Mouse (Mus musculus): Measurements from ENCODE around the gene Rpl19. TPM values are rescaled to one million over a fixed set of nuclear protein-coding genes. Genes with fewer than 3 reads are reported as not detected.

Rpl19 gene
- polyA plus RNA-seq (2017; shearing (Covaris generic)): 1,000 to 10,000 TPM; 3,386 to 3,946 TPM

DNA sequence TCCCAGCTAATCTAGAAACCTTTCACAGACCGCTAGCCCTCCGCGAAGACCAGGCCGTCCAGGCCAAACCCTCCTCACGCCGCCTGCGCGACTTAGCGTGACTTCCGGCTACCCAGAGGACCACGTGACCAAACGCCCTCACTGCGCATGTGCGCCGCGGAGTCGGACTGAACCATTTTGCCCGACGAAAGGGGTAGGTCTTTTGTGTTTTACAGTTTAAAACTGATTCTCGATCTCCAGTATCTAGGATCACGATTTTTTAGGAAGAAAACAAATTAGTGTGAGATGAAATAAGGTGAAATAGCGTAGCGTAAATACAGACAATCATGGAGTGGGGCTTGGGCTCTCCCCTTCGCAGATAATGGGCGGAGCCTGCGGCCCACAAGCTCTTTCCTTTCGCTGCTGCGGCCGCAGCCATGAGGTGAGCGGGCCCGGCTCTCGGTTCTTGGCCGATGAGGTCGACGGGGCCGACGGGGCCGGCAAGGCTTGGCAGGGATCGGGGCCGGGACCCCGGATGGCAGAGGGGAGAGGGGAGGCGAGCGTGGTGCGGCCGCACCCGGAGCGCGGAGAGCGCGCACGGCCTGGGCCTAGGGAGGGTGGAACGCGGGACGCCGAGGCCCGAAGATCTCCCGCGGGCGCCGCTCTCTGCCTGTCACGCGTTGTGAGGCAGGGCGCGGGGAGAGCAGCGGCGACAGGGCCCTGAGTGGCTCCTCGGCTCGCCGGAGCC lies at the start of gene Rpl19:
TSS of gene Rpl19 (plus strand) at position 141 of the 727 bp plus-strand sequence.
- ATAC-seq: peak; percentile 72

DNA sequence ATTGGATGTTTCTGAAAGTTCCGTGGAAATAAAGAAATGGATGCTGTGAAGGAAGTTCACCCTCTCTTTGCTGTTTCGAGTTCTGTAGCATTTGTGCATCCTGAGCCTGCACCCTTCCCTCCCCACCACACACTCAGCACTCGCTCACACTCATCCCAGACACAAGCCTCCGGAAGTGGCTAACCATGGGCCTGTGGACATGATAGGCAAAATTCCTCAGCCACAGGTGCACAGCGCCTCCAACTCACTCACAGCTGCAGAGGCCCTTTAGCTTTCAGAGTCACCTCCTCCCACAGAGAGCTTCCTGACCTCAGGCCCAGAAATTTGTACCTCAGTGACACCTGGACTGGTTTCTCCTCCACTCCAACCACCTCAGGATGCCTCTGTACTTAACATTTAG lies 48.7 kb upstream of the Rpl19 start:
- no peak for ATAC-seq

DNA sequence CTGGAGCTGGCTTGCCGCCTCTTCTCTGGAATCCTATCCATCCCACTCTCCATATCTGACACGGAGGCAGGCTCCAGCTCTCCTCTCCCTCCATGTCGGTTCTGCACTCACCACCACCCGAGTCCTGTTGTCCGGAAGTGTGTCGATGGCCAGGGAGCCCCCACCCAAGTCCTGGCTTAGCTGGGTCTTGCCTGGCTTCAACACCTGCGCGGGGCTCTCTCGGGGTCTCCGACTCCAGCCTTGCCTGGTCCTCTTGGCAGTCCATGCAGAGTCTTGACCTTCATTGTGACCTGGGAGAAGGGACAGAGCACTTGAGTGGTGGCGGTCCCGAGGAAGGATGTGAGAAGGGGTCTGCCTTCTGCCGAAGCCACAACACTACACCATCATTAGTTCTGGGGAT lies 48.1 kb upstream of the Rpl19 start:
- ATAC-seq: no peak

DNA sequence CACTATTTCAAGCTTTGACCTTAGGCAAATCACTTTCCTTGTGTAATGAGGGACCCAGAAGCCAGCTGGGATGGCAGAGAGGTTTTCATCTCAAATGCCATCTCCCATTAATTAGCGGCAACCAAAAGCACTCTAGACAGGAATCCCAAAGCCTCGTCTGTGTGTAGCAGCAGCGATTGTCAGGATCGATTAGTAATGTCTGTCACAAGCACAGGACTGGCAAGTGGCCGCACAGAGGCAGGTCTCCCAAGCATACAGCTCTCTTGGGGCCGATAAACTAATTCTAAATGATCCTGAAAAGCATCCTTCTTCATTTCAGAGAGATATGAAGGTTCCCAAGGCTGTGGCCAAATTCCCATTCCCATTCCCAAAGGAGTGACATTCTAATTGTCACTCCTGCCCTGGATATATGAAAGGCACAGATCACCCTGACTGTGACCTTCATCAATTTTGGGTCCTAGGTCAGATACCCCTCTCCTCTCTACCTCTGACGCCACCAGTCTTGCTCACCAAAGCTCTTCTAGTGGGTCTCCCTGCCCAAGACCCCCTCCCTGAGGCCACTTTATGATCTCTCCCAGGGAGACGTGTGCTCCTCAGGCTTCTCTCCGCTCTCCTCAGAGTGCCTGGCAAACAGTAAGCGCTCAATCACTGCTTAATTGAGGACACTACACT lies 46.5 kb upstream of the Rpl19 start:
- ATAC-seq: no peak

DNA sequence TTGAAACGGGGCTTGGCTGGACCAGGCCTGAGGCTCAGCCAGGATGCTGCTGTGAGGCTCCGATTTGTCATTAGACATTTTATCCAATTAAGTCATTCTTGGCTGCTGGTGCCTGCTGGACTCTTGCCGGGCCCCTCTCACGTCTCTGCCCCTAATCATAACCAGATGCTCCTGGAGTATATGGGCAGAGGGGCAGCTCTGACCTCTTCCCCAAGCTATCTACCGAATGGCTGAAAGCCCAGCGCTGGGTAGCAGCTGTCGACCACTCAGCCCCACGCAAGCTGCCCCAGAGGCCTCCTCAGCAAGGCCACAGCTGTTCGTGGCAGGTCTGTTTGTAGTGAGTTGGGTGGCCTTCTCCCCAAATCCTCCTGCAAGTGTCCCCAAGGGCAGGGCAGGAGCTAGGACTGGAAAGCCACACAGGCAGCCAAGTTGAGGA lies 46.0 kb upstream of the Rpl19 start:
- ATAC-seq: no peak

DNA sequence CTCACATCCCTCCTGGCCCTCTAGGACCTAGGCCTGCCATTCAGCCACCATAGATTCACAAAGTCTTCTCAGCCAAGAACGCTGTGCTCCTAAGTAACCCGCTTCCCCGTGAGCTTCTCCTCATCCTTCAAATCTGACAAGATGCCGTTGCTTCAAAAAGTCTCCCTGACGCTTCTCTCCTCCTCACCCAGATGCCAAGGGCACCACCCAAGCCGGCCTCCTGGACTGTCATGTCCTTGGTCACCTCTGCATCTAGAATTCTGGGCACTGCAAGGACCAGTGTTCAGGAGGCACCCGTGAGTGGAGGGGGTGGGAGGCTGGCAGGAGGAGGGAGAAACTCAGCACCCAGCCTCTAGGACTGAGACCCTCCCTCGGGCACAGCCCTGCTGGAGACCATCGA lies 43.8 kb upstream of the Rpl19 start:
- ATAC-seq: no peak

DNA sequence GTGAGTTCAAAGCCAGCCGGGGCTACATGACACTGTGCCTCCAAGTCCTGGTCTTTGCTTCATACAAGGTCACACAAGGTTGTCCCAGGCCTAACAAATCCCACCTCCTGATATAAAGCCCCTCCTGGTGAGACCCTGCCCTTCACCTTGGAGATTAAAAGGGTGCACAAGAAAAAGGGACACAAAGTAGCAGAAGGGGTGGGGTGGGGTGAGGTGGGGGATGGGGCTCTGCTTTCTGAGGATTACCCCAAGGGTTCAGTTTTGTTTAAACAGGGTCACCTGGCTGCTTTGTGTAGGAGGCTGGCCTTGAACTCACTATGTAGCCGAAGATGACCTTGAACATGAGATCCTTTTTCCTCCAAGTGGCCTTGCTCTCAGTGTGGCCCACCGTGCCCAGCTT lies 43.0 kb upstream of the Rpl19 start:
- no peak for ATAC-seq

DNA sequence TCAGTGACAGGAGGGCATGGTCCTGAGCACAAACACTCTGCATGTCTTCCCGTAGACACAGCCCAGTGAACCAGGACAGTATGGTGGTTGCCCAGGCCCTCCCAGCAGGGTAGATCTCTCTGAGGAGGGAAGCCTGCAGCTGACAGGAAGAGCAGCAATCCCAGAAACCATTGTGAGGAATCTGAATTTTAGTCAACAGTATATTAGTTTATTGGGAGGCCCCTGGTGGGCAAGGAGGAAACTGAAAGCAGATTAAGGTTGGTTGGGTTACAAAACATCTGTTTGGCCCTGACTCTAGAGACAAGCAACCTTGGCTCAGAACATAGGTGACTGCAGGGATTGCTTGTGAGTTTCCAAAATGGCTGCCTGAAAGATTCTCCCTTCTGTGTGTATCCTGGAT lies 42.5 kb upstream of the Rpl19 start:
- ATAC-seq: no peak

DNA sequence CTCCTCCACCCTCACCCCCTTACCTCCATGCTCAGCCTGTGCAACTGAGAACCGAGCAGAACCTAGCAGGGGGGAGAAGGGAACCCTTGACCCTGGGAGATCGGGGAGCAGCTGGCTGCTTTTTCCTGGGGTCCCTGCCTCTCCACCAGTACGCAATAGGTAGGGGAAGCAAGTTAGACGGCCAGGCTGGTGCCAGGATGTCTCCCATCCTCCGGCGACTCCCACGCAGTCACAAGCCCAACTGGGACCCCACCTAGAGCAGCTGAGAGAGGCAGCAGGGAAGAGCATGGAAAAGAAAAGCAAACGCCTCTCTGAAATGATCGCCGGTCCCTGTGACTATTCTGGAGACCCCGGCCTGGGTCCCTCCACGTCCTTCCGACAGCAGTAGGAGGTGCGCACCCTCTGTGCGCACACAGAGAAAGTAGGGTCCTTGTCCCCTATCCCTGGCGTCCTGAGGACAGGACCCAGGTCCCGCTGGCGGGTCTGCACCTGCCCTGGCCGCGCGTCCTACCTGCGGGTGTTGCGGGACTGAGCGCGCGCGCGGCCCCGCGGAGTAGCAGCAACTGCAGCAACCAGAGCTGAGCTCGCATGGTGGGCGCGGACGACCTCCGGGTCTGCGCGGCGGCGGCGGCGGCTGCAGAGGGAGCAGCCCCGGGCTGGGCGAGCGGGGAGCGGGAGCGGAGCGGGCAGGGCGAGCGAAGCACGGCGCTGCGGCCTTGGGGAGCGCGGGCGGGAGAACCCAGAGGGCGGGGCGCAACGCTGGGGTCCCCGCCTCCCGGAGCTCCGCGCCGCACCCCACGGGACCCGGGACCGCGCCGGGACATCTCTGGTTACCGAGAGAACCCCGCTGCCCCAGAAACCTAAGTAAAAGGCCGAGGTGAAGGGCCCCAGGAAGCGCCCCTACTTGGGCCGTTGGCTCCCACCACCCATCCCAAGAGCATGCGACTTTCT lies 40.5 kb upstream of the Rpl19 start, which contains the start of gene Plxdc1:
TSS of gene Plxdc1 (minus strand) at position 718 of the 951 bp plus-strand sequence.
- no peak for ATAC-seq

DNA sequence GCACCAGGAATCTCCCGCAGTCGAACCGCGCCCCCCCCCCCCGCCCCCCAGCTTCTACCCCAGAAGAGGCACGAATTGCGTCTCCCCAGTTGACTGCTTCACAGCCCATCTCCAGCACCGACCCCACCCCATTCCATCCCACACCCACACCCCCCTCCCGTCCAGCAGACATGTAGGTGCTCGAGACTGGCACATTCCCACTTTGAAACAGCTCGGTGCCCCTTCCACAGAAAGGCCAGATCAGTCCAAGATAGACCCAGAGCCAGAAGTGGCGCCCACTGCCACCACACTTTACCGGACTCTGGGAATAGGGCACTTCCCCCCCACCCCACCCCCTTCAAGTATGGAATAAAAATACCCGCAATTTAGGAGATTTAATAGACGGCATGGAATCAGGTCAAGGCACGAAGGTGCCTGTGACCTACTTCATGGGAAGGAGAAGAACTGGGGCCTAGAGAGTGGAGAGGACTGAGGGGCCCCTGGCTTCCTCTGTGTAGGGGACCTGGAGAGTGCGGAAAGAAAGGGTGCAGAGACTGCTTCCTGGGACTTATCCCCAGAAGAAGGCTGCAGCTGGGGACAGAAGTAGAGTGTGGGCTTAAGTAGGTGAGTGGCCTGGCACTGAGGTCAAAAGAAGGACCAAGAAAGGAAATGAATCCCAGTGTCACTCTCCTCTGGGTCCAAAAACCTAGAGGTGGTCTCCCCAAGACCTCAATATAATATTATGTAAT lies 39.6 kb upstream of the Rpl19 start:
- no peak for ATAC-seq

DNA sequence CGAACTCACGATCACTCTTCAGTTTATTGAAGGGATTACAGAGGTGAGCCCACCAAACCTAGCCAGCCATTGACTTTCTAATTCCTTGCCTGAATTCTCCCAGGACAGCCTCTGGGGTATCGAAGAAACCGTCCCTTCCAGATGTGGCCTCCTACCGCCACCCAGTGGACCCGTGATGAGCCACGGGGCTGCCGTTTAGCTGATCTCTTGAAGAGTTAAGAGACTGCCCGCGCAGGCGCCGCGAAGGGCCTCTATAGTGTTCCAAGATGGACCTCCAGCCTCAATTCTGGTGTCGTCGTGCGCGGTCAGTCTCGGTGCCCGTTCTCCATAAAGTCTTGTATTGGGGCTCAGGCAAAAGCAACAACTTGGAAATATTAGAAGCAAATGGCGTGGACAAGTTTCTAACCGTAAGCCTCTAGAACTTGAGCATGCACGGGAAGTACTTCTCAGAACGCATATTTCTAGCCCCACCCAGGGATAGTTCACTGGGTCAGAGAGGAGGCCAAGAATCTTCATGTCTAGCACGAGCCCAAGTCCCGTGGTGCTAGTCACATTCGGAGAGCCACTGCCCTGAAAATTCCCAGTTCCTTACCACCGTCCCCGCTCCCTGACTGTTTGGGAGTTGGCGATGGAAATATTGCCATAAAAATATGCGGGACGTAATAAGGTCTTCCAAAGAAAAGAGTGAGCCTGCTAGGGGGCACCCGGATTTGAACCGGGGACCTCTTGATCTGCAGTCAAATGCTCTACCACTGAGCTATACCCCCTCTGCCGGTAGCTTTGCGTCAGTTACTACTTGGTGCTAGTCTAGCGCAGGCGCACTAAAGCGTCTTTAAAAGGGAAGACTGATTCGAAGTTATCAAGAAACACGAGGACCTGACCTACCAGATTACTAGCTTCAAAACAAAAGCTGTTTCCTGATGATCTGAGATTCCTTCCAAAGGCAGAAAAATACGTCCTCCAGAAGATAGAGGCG lies 38.7 kb upstream of the Rpl19 start:
- ATAC-seq: peak; percentile 56

DNA sequence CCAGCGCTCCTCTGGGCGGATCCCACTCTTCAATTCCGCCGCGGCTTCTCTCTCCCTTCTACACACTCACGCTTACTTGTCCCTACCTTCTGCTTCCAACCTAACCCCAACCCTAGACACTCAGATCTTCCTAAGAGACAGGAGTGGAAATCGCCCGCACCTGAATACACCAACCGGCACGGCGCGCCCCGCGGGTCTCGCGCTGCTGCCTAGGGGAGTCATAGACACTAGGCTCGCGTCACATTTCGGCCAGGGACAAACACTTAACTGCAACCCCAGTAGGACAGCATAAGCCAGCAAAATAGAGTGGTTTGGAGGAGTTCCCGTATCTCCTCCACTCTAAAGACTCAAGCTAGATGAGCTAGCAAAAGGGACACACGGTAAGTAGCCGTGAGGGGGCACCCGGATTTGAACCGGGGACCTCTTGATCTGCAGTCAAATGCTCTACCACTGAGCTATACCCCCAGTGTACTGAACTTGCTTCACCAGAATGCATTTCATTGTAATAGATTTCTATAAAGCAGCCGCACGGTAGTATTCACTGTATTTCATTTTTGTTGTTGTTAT lies 37.9 kb upstream of the Rpl19 start:
- peak; percentile 72 for ATAC-seq

DNA sequence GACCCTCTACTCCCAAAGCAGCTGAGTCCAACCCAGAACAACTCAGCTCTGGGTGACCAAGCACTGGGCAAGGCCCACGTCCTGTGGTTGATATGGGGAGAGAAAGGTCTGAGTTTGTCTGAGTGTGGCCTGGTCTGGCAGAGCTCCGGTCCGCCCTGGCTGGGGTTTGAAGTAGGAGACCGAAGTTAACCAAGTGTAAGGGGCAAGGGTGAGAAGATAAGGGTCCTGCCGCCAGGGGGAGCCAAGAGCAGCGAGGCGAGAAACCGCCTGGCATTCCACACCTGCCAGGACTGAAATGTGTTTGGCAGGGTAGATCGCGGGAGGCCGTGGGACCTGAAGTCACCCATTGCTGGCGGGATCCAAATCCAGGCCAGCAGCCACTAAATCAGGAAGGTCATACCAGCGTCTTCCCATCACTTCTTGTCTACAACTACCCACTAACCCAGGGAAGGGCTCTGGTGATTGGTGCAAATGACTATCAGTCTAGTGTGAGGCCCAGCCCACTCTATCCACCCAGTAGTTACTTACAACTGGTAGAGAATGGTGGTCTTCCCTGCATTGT lies 31.9 kb upstream of the Rpl19 start:
- ATAC-seq: no peak

DNA sequence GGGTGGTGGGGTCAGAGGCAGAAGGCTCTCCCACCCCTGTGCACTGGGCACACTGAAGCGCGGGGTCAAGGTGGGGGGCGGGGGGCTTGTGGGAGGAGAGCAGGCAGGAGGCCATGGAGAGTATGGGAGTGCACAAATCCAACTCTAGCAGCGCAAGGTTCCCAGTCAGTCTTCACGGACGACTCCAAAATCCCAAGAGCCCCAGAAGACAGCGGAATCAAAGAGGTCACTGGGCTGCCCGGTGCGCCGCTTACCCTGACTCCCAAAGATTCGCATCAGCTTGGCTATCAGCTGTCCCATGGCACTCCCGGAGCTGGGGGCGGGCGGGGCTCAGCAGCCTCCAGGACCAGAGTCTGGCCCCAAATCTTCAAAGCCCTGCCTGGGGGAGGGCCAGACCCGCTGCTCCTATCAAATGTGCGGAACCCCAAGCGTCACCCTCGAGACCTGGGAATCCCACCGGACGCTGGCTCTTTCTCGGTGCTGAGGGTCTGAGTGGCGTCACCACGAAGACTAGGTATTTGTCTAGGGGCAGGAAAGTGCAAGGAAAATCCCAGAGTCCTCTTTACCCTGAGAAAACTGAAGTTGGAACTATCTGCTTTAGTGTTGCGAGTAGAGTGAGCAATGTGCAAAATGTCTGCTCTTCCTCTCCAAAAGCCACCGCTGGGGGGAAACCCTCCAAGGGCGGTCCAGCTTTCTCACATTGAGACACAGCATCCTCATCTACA lies 30.8 kb upstream of the Rpl19 start, which contains the start of gene Arl5c:
TSS of gene Arl5c (minus strand) at position 618 of the 725 bp plus-strand sequence.
- ATAC-seq: peak; percentile 15

DNA sequence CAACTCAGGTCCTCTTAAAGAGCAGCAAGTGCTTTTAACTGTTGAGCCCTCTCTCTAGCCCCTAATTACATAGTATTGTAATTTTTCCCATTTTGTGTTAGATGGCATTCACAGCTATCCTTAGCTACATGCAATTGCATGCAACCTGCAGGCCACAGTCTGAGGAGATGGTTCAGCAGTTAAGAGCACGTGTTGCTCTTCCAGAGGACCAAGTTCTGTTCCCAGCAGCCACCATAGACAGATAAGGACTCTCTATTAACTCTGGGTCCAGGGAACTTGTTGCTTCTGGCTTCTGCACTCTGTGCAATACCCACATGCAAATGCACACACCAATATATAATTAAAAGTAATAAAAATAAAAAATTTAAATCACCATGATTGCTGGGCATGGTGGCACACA lies 29.8 kb upstream of the Rpl19 start:
- no peak for ATAC-seq

DNA sequence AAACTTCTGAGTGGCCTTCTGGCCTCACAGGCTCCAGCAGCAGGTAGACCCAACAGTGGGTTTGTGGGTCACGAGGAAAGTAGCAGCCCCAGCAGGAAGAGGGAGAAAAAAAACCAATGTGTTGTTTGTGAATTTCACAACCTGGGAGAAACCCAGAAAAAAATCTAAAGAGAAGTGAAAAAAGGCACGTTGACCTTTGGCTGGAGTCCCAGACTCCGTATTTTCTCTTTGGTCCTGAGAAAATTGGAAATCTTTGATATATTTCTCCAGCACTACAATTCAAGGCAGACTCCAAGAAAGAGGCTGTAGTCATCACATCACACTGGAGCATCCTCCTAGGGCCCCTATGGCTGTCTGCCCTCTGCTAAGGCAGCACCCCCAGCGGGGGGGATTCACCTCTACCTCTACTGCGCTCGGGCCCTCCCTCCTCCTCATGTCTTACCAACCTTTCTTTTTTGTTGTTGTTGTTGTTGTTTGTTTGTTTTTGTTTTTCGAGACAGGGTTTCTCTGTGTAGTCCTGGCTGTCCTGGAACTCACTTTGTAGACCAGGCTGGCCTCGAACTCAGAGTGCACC lies 29.0 kb upstream of the Rpl19 start:
- ATAC-seq: no peak

DNA sequence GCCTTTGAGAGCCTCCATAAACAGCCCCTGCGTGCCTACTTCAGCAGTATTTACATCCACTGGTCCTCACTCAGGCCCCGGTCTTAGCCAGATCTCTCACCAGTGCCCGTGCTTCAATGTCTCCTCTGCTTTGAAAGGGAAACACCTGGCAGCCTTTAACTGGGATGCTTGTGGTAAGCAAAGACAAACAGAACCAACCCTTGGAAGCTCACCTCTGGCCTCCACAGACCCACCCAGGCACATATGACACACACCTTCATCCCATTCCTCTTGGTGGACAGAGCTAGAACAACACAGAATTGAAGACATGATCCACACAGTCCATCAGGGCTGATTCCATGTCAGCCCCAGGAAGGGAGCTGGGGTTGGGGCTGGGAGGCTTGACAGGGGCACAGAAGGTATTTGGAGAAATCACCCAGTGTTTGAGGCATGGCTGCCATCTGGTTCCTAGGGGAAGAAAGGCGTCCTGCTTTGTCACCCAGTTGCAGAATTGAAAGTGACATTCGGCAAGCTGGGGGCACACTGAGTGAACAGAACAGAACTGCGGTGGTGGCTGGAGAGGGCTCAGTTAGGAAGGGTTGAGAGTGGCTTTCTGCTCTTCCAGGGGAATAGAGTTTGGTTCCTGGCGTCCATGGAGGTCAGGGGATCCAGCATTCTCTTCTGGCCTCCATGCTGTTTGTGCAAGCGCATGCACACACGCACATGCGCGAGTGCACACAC lies 28.3 kb upstream of the Rpl19 start:
- no peak for ATAC-seq

DNA sequence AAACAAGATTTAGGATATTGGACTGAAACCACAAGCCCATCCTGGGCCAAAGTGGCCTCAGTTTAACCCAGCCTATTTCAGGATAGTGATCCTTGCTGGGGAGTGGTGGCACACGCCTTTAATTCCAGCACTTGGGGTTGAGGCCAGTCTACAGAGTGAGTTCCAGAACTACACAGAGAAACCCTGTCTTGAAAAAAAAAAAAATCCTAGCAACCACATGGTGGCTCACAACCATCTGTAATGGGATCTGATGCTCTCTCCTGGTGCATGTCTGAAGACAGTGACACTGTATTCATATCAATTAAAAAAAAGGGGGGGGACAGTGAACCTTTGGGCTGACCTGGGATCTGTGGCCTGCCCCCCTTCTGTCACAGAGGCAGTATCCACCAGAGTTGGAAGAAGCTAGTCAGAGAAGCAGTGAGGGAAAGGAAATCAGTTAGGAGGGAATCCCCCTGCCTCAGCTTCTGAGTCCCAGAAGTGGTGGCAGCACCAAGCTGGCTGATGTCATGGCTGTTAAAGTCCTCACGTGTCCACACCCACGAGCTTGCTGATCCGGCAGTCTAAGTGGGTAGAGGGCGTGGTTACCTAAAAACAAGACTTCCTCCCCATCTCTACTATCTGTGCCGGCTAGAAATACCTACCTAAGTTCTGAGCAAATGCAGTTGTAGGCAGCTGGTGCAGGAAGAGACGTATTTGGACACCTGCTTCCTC lies 27.5 kb upstream of the Rpl19 start:
- ATAC-seq: peak; percentile 75

All from activated CD4-positive, CD25-positive, alpha-beta regulatory T cell, adult 4 months (primary cell).